Comparison of ENCODE assay signal across 28 mouse cellular contexts in the genomic region with DNA sequence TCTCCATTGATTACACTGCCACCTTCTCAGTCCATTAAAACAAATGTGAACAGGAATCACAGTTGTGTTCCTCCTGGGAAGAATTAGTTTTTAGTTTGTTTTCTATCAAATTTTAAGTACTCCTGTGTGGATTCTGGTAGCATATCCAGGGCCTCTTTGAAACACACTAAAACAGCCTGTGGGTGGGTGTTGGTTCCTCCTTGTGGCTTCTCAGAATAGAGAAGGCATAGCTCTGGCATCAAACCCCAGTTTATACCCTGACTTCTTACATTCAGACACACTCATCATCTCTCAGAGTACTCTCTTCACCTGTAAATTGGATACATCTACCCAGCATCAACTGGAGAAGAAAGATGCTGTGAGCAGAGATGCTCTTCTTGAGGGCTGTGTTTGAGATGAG.
DNase-seq lines count a peak whose midpoint lies in the region; ATAC-seq lines count a peak whose summit lies in the region.
"Had no signal": no experiment of that assay in that cellular context is flagged by ENCODE, and none has a peak within 500 bp of the region (broad histone marks: within the 10 kb centered on the region; RNA-seq: fewer than 3 reads in every experiment).

No protein-coding gene starts in this region.

- no peak for DNase-seq in frontal cortex, postnatal 14 days (ENCODE audit: low spot score in 2 of 2)
- no peak for DNase-seq in hindbrain, embryonic 10.5 days (ENCODE audit: low spot score)
- no peak for DNase-seq in gastrocnemius, postnatal 4 days (ENCODE audit: low spot score in 2 of 2)
- DNase-seq: adrenal gland, adult 8-10 months; adrenal gland, postnatal 14 days; adrenal gland, postnatal 36 days; B cell, adult 2 months; cerebellum, adult 11 months; cerebellum, adult 18-20 months; cerebellum, adult 8-10 months; cerebellum, adult 9-11 months; cerebellum, postnatal 14 days; cerebellum, postnatal 36 days; embryo, embryonic 11 days had no signal

- H3K4me3 ChIP-seq in hindbrain, embryonic 10.5 days = no peak overlapping the region
- H3K4me3 ChIP-seq in hindbrain, embryonic 13.5 days = no peak overlapping the region
- H3K4me3 ChIP-seq: embryonic facial prominence, embryonic 13.5 days; embryonic facial prominence, embryonic 15.5 days; erythroblast, embryonic 14.5 days; forebrain, embryonic 10.5 days; forebrain, embryonic 12.5 days had no signal

- peak; percentile 92 for ATAC-seq in frontal cortex, adult (ENCODE audit: low TSS enrichment)
- ATAC-seq in hindbrain, embryonic 13.5 days (ENCODE audit: low FRiP score) = no peak
- ATAC-seq: activated CD4-positive, CD25-positive, alpha-beta regulatory T cell, adult 4 months; CD4-positive, CD25-positive, alpha-beta regulatory T cell, adult 4 months; forebrain, embryonic 14.5 days; forebrain, embryonic 16.5 days; Patski had no signal

- peak overlapping the region; percentile 72 for H3K27ac ChIP-seq in hindbrain, embryonic 10.5 days
- no peak overlapping the region for H3K27ac ChIP-seq in hindbrain, embryonic 13.5 days
- H3K27ac ChIP-seq: embryonic facial prominence, embryonic 13.5 days; embryonic facial prominence, embryonic 15.5 days; forebrain, embryonic 10.5 days; forebrain, embryonic 12.5 days had no signal

- no peaks in the 10 kb centered on the region for H3K36me3 ChIP-seq in hindbrain, embryonic 10.5 days
- H3K36me3 ChIP-seq in hindbrain, embryonic 13.5 days = no peaks in the 10 kb centered on the region
- H3K36me3 ChIP-seq: embryonic facial prominence, embryonic 13.5 days; embryonic facial prominence, embryonic 15.5 days; forebrain, embryonic 10.5 days; forebrain, embryonic 12.5 days; G1E had no signal

- H3K9ac ChIP-seq in hindbrain, embryonic 13.5 days = no peak overlapping the region
- H3K9ac ChIP-seq: embryonic facial prominence, embryonic 13.5 days; embryonic facial prominence, embryonic 15.5 days; forebrain, embryonic 12.5 days had no signal

- H3K4me2 ChIP-seq in hindbrain, embryonic 13.5 days = no peak overlapping the region
- H3K4me2 ChIP-seq: embryonic facial prominence, embryonic 13.5 days; embryonic facial prominence, embryonic 15.5 days; forebrain, embryonic 12.5 days had no signal

- H3K27me3 ChIP-seq in hindbrain, embryonic 10.5 days (ENCODE audit: insufficient read depth, poor library complexity, severe bottlenecking) = peaks cover 44% of the 10 kb centered on the region
- peaks cover 16% of the 10 kb centered on the region; the same call in 1 of the 2 replicates for H3K27me3 ChIP-seq in hindbrain, embryonic 13.5 days
- H3K27me3 ChIP-seq: CH12.LX; embryonic facial prominence, embryonic 13.5 days; embryonic facial prominence, embryonic 15.5 days had no signal

- peaks cover 29% of the 10 kb centered on the region for H3K4me1 ChIP-seq in hindbrain, embryonic 10.5 days (replicated peaks)
- H3K4me1 ChIP-seq in hindbrain, embryonic 13.5 days (replicated peaks) = peaks cover 23% of the 10 kb centered on the region
- H3K4me1 ChIP-seq: embryonic facial prominence, embryonic 13.5 days; embryonic facial prominence, embryonic 15.5 days; forebrain, embryonic 10.5 days; forebrain, embryonic 12.5 days had no signal

- no peaks in the 10 kb centered on the region for H3K9me3 ChIP-seq in hindbrain, embryonic 10.5 days
- no peaks in the 10 kb centered on the region for H3K9me3 ChIP-seq in hindbrain, embryonic 13.5 days
- H3K9me3 ChIP-seq: embryonic facial prominence, embryonic 13.5 days; embryonic facial prominence, embryonic 15.5 days; forebrain, embryonic 10.5 days; forebrain, embryonic 12.5 days had no signal
